Mouse (Mus musculus): ENCODE measurements around the gene Btg2.

- no peak for TF ChIP-seq ZMIZ1 (IDR thresholded peaks at IDR 0.05; ENCODE audit: low read depth, low read length)
- no peak for TF ChIP-seq POLR2A (IDR thresholded peaks at IDR 0.05; ENCODE audit: low read depth, low read length)
- no peak for TF ChIP-seq ZKSCAN1 (IDR thresholded peaks at IDR 0.05; ENCODE audit: borderline replicate concordance, low read depth, low read length)
- TF ChIP-seq MXI1 (IDR thresholded peaks at IDR 0.05; ENCODE audit: low read depth, low read length) = no peak
- TF ChIP-seq CHD2 (IDR thresholded peaks at IDR 0.05; ENCODE audit: low read length) = no peak
- TF ChIP-seq CTCF (conservative IDR thresholded peaks at IDR 0.05 in 1 of 2, IDR thresholded peaks at IDR 0.05 in 1 of 2; ENCODE audit: low read depth in 2 of 2, low read length in 2 of 2) = no peak
- no peak for TF ChIP-seq ELF1 (IDR thresholded peaks at IDR 0.05; ENCODE audit: low read depth, low read length)
- TF ChIP-seq MAZ (IDR thresholded peaks at IDR 0.05; ENCODE audit: low read depth, low read length) = no peak
- TF ChIP-seq MEF2A (IDR thresholded peaks at IDR 0.05; ENCODE audit: borderline replicate concordance, low read depth, low read length) = no peak
- TF ChIP-seq USF1 (IDR thresholded peaks at IDR 0.05; ENCODE audit: low read depth, low read length) = no peak
Measured at GRCm38 (mm10) chr1:134028161-134028846, 50.6 kb downstream of the Btg2 start.

All from CH12.LX (cell line).